Mouse (Mus musculus) liver, postnatal 0 days (tissue): Measurements from ENCODE around the gene Odc1. TPM values are rescaled to one million over a fixed set of nuclear protein-coding genes. Genes with fewer than 3 reads are reported as not detected.

Experiments
- ATAC-seq: fragments of 200-750 bp; cut with Nextera tagmentation; 2 replicates; pipeline ENCODE4 v1.8.0; 2017; ENCODE audit warnings: mild to moderate bottlenecking, moderate library complexity
- DNase-seq: peaks from one replicate; pipeline ENCODE4 v3.0.0-alpha.2; 2016
- H3K27ac ChIP-seq: fragments of 300-500 bp; sonication (generic); 2 replicates; pipeline ENCODE4 v1.5.1; 2014; ENCODE audit warnings: antibody characterized with exemption, moderate library complexity, mild to moderate bottlenecking, low read depth
- H3K27me3 ChIP-seq: fragments of 300-500 bp; sonication (generic); 2 replicates; pipeline ENCODE4 v1.6.1; 2014; ENCODE audit warnings: low read length, control low read depth, mixed read lengths; ENCODE audit not compliant: insufficient read depth
- H3K36me3 ChIP-seq: fragments of 300-500 bp; sonication (generic); replicated peaks from 2 replicates; pipeline ENCODE4 v1.6.1; 2014; ENCODE audit warnings: mild to moderate bottlenecking, control low read depth, low read length, moderate library complexity, mixed read lengths; ENCODE audit not compliant: insufficient read depth
- H3K4me1 ChIP-seq: fragments of 300-500 bp; sonication (generic); 2 replicates; pipeline ENCODE4 v1.6.1; 2014; ENCODE audit warnings: antibody characterized with exemption, mild to moderate bottlenecking, control low read depth; ENCODE audit not compliant: insufficient read depth
- H3K4me2 ChIP-seq: fragments of 300-500 bp; sonication (generic); 2 replicates; pipeline ENCODE4 v1.6.1; 2014; ENCODE audit warnings: low read depth, mild to moderate bottlenecking, low read length, moderate library complexity, mixed read lengths
- H3K4me3 ChIP-seq: fragments of 300-500 bp; sonication (generic); 2 replicates; pipeline ENCODE4 v1.5.1; 2014; ENCODE audit warnings: low read depth, low read length
- H3K9ac ChIP-seq: fragments of 300-500 bp; sonication (generic); replicated peaks from 2 replicates; pipeline ENCODE4 v1.6.1; 2014; ENCODE audit warnings: mild to moderate bottlenecking, moderate library complexity
- H3K9me3 ChIP-seq: fragments of 300-500 bp; sonication (generic); 2 replicates; pipeline ENCODE4 v1.6.1; 2016; ENCODE audit warnings: mild to moderate bottlenecking, control low read depth, low read length, mixed read lengths
- CTCF ChIP-seq: sonication (generic); IDR thresholded peaks from 2 replicates; pipeline ENCODE4 v1.5.1; 2016; ENCODE audit warnings: antibody characterized with exemption, low read depth
- EP300 ChIP-seq: IDR thresholded peaks from 2 replicates; pipeline ENCODE4 v1.6.1; 2016; ENCODE audit warnings: antibody characterized with exemption, low read depth, mild to moderate bottlenecking
- WGBS: fragments of 180-500 bp; shearing (Covaris S2); extraction: QIAGEN DNeasy Blood & Tissue Kit; methylation state at CpG from one replicate; pipeline ENCODE4 v1.1.7; 2014; ENCODE audit not compliant: insufficient replicate concordance; 5-methylcytosine and 5-hydroxymethylcytosine counted together
- polyA plus RNA-seq: library from polyadenylated mRNA; unstranded; fragments of >200 nt; fragmentation: Nextera tagmentation; extraction: Ambion mirVana; gene quantifications from 2 replicates; pipeline ENCODE4 v1.2.1, GENCODE M21; 2015

Gene Odc1
- polyA plus RNA-seq, 1 experiment from 2014 or later = 161 TPM

DNA sequence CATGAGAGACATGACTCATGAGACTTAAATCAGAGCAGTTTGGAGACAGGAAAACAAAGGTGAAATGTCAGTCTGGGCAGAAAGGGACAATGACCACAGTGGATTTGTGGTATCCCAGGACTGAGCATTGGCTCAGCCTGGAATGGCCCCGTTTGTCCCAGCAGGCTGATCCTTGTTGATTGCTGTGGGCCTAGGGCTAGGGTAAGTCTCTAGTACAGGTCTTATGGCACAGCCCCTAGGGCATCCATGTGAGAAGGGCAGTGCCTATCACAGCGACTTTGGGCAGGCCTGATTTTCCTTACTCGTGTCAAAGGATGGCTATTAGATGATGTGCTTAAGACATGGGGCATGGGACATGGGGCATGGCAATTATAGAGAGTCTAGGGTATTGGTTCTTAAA lies 41.4 kb downstream of the Odc1 start:
- no peak for DNase-seq
- no peak overlapping the region for H3K4me2 ChIP-seq
- 76% methylated on average over 3 of the region's 3 CpGs for WGBS
- no peaks in the 10 kb centered on the region for H3K36me3 ChIP-seq
- H3K27ac ChIP-seq = no peak overlapping the region
- H3K9me3 ChIP-seq = no peaks in the 10 kb centered on the region
- no peaks in the 10 kb centered on the region for H3K4me1 ChIP-seq
- no peak for TF ChIP-seq CTCF
- TF ChIP-seq EP300 = no peak
- H3K4me3 ChIP-seq = no peak overlapping the region
- no peaks in the 10 kb centered on the region for H3K27me3 ChIP-seq
- ATAC-seq = no peak
- no peak overlapping the region for H3K9ac ChIP-seq

GRCm38 (mm10) chr12:17588436-17588835 lies 43.8 kb downstream of the Odc1 start:
- no peak for DNase-seq
- TF ChIP-seq EP300 = no peak
- no peak for TF ChIP-seq CTCF
- Histone ChIP-seq H3K4me1 (no peaks in the 10 kb centered on the region), H3K9me3 (no peaks in the 10 kb centered on the region), H3K4me2 (no peak overlapping the region), H3K36me3 (no peaks in the 10 kb centered on the region), H3K4me3 (no peak overlapping the region), H3K9ac (no peak overlapping the region), H3K27ac (no peak overlapping the region), H3K27me3 (no peaks in the 10 kb centered on the region)
- WGBS = 73% methylated on average over 3 of the region's 3 CpGs
- no peak for ATAC-seq

DNA sequence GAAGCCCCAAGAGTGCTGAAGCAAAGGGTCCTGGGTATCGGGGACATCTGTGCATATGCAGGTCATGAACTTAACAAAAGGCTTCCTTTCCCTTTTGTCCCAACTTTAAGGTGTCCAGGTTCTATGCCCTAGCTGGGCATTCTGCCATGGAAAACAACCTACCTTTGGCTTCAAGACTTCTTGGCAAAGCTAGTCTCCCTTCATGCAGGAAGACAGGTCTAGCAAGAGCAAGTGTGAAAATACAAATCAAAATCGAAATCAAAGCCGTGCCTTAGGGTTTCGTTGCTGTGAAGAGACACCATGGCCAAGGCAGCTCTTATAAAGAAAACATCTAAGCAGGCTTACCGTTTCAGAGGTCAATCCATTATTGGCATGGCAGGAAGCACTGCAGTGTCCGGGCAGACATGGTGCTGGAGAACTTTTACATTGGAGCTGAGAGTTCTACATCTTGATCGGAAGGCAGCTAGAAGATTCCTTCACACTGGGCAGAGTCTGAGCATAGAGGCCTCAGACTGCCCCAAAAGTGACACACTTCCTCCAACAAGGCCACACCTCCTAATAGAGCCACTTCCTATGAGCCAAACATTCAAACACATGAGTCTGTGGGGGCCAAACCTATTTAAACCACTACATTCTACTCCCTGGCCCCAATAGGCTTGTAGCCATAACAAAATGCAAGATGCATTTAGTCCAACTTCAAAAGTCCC lies 44.5 kb downstream of the Odc1 start:
- H3K9me3 ChIP-seq = no peaks in the 10 kb centered on the region
- H3K4me2 ChIP-seq = no peak overlapping the region
- H3K27me3 ChIP-seq = no peaks in the 10 kb centered on the region
- no peak for ATAC-seq
- no peak for DNase-seq
- H3K36me3 ChIP-seq = no peaks in the 10 kb centered on the region
- H3K9ac ChIP-seq = no peak overlapping the region
- H3K4me3 ChIP-seq = no peak overlapping the region
- no peaks in the 10 kb centered on the region for H3K4me1 ChIP-seq
- WGBS = 79% methylated on average over 7 of the region's 7 CpGs
- no peak overlapping the region for H3K27ac ChIP-seq
- TF ChIP-seq CTCF (no peak), EP300 (no peak)

- no peak overlapping the region for H3K27ac ChIP-seq
- TF ChIP-seq CTCF (no peak), EP300 (no peak)
- 64% methylated on average over 4 of the region's 4 CpGs for WGBS
- no peak overlapping the region for H3K4me2 ChIP-seq
- no peaks in the 10 kb centered on the region for H3K9me3 ChIP-seq
- no peaks in the 10 kb centered on the region for H3K4me1 ChIP-seq
- no peak overlapping the region for H3K4me3 ChIP-seq
- no peak overlapping the region for H3K9ac ChIP-seq
- H3K36me3 ChIP-seq = no peaks in the 10 kb centered on the region
- no peaks in the 10 kb centered on the region for H3K27me3 ChIP-seq
- no peak for DNase-seq
- no peak for ATAC-seq
Observed at GRCm38 (mm10) chr12:17591249-17591648, 46.7 kb downstream of the Odc1 start.

DNA sequence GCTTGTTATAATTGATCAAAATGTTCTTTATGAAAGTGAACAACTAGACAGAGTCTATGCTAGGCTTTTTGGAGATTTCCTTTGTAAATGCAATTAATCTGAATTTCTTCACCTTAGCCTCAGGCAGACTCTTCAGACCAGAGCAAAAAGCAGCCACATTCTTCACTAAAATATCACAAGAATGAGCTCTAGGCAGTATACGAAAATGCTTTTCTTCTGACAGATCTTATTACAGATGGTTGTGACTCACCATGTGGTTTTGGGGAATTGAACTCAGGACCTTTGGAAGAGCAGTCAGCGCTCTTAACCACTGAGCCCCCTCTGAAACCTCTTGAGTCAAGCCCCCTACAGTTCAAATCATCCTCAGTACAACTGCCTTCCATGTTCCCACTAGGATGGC lies 49.4 kb downstream of the Odc1 start:
- no peak for ATAC-seq
- H3K36me3 ChIP-seq = no peaks in the 10 kb centered on the region
- H3K9me3 ChIP-seq = no peaks in the 10 kb centered on the region
- H3K9ac ChIP-seq = no peak overlapping the region
- DNase-seq = no peak
- no peak overlapping the region for H3K27ac ChIP-seq
- no peaks in the 10 kb centered on the region for H3K4me1 ChIP-seq
- no peak overlapping the region for H3K4me3 ChIP-seq
- TF ChIP-seq CTCF = no peak
- TF ChIP-seq EP300 = no peak
- H3K4me2 ChIP-seq = no peak overlapping the region
- H3K27me3 ChIP-seq = no peaks in the 10 kb centered on the region
- WGBS = 78% methylated on average over 2 of the region's 2 CpGs

GRCm38 (mm10) chr12:17594701-17595100 lies 50.1 kb downstream of the Odc1 start:
- no peaks in the 10 kb centered on the region for H3K4me1 ChIP-seq
- no peaks in the 10 kb centered on the region for H3K27me3 ChIP-seq
- no peak overlapping the region for H3K27ac ChIP-seq
- ATAC-seq (no peak), DNase-seq (no peak)
- H3K36me3 ChIP-seq = no peaks in the 10 kb centered on the region
- no peak overlapping the region for H3K4me3 ChIP-seq
- WGBS = 55% methylated on average over 4 of the region's 4 CpGs
- TF ChIP-seq CTCF (no peak), EP300 (no peak)
- H3K9ac ChIP-seq = no peak overlapping the region
- no peak overlapping the region for H3K4me2 ChIP-seq
- H3K9me3 ChIP-seq = no peaks in the 10 kb centered on the region

- no peaks in the 10 kb centered on the region for H3K27me3 ChIP-seq
- WGBS = 100% methylated on average over 1 of the region's 1 CpGs
- H3K4me3 ChIP-seq = no peak overlapping the region
- no peaks in the 10 kb centered on the region for H3K4me1 ChIP-seq
- no peaks in the 10 kb centered on the region for H3K9me3 ChIP-seq
- H3K27ac ChIP-seq = no peak overlapping the region
- no peaks in the 10 kb centered on the region for H3K36me3 ChIP-seq
- H3K4me2 ChIP-seq = no peak overlapping the region
- DNase-seq = no peak
- no peak overlapping the region for H3K9ac ChIP-seq
- ATAC-seq = 0 out of 2 replicates have a peak, but pooled peaks have one; percentile 33
- no peak for TF ChIP-seq CTCF
- TF ChIP-seq EP300 = no peak
Observed at GRCm38 (mm10) chr12:17595166-17595565, 50.6 kb downstream of the Odc1 start.

Other genes starting within 250 kb of the Odc1 start
- 0.18 TPM in 2 replicates for gene Atp6v1c2, start 215.4 kb upstream of the Odc1 start, polyA plus RNA-seq
- 4.4 and 5.3 TPM in 2 replicates for gene Nol10, start 196.3 kb upstream of the Odc1 start, polyA plus RNA-seq
- 18.6 and 20.8 TPM in 2 replicates for gene Hpcal1, start 146.1 kb downstream of the Odc1 start, polyA plus RNA-seq